Mouse (Mus musculus) neural tube, postnatal 0 days (tissue): ENCODE measurements around the gene Top3b. TPM values are rescaled to one million over a fixed set of nuclear protein-coding genes. Genes with fewer than 3 reads are reported as not detected.

Source experiments
- polyA plus RNA-seq: library from polyadenylated mRNA; unstranded; fragments of >200 nt; fragmentation: Nextera tagmentation; extraction: Ambion mirVana; gene quantifications from 2 replicates; pipeline ENCODE4 v1.2.1, GENCODE M21; 2015

Gene Top3b
- polyA plus RNA-seq, result 56.2 and 56.3 TPM in 2 replicates

DNA sequence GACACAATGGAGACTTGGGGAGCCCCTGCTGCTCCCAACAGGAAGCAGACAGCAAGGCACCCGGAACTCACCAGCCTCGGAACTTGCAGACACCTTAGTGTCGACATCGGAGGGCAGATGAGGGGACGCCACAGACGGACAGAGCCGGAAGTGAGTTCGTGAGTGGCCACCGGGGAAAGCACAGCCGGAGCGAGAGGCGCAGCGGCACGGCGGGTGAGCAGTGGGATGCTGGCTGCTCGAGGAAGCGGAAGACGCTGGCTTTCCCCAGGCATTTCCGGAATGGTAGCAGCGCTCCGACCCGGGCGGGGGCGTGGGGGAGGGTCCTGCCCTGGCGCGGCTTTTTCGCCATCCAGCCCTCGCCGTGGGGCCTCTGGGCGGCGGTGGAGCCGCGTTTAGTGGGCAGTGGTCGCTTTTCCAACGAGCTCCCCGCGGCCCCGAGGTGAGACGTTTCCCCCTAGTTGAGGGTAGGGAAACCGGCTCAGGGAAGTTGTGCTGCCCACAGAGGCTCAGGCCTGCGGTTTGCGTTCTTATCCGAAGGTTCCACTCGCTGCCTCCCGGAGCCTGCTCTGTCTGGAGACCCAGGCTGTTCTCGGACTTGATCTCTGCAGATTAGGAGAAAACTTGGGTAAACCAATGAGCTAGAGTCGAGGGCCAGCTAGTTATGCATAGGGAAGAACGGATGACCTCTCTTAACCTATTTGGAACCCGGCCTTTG, at the start of gene Top3b, which contains the start of gene Vpreb1:
Gene Top3b (plus strand): TSS at position 120 of the 715 bp plus-strand sequence.
Gene Vpreb1 (minus strand): TSS at position 227 of the 715 bp plus-strand sequence.

DNA sequence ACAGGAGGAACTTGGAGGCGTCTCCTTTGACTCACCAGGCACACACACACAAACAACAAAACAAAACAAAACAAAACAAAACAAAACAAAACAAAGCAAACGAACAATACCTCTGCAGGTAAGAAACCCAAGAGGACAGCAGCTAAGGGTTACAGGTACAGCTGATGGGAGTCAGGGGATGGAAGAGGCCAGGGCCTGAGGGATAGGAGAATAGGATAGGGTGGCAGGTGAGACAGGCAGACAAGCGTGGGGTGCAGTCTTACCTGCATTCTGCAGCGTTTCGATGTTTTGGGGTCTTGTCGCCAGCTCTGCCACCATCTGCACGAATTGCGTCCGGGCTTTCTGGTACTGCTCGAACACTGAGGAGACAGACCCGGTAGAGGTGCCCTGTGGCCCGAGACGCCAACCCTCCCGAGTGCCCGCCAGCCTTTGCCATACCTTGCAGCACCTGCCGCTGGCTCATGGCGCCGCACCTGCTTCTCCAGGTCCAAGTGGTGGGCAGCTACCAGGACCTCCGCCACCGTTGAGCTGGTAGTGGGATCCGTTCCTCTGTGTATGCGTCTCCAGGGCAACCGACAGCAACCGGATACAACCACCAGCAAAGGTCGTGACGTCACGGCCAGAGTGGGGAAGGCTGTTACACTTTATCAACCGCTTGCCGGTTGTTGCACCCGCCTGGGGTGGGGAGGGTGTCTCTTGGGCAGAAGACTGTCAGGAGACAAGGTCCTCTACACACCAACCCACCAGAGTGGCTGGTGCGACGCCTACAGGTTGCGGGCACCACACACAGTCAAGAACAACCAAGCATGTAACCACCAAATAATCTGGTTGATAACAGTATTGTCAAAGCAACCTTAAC, 41.5 kb upstream of the Top3b start, which contains the start of gene Spag6l:
Gene Spag6l (minus strand): TSS at position 700 of the 859 bp plus-strand sequence.

DNA sequence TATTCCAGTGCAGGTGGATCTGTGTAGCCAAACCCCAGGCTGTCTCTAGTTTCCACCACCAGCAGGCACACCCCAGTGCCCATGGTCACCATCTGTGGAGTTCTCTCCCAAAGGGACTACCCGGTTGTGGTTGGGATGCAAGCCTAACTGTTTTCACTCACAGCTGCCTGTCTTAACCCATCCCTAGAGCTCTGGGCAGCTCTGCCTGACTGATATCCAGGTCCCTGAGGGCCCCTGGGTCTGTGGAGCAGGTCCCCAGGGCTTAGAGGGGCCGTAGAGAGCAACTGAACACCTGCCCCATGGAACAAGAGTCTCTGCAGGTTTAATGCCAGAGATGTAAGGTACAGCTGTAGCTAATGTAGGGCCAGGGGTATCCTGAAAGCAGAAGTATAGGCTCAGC, 6.6 kb upstream of the Top3b start, which contains the start of gene Igll1:
Gene Igll1 (minus strand): TSS at position 8 of the 400 bp plus-strand sequence.

DNA sequence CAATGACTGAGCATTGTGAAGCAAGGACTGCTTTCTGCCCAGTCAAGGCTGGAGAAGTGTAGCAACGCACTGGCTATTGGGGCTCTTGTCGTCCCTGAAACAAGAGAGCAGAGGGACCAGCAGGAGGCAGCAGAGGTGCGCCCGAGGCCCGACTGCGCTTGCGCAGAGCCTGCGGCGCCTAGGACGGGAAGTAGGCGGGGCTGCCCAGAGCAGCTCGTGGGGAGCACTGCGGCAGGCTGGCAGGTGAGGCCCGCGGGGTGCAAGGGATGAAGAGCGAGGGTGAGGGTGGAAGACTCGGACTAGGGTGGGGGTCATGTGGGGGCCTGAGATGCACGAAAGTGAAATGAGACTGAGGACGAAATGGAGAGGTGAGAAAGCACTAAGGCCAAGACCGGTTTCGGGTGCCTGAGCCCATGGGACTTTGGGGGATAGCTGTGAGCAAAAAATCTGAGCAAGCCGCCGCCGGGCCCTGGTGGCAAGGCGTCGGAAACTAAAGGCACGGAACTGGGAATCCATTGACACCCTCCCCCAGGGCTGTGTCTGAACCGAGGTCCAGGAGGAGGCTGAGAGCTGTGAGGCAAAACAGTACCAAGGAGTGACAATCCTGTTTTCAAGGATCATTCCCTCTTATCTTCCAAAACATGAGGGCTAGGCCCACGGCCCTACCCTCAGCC, 26.0 kb downstream of the Top3b start, which contains the start of gene Ppm1f:
Gene Ppm1f (plus strand): TSS at position 88 of the 674 bp plus-strand sequence.

Other genes starting within 250 kb of the Top3b start
- gene Olfr19, start 194.3 kb upstream of the Top3b start, polyA plus RNA-seq, result not detected in 2 replicates
- gene Spag6l, start 41.3 kb upstream of the Top3b start, polyA plus RNA-seq, result 13.4 and 15.8 TPM in 2 replicates
- 0.36 TPM in 1 of 2 replicates, not detected in the other for gene Igll1, start 6.8 kb upstream of the Top3b start, polyA plus RNA-seq
- 0.52 and 0.58 TPM in 2 replicates for gene Vpreb1, start 107 bp downstream of the Top3b start, polyA plus RNA-seq
- 14.9 and 16.7 TPM in 2 replicates for gene Ppm1f, start 25.7 kb downstream of the Top3b start, polyA plus RNA-seq
- 194 and 219 TPM in 2 replicates for gene Mapk1, start 112.6 kb downstream of the Top3b start, polyA plus RNA-seq
- 45.9 and 60.6 TPM in 2 replicates for gene Ypel1, start 199.0 kb downstream of the Top3b start, polyA plus RNA-seq
- 97.5 and 103 TPM in 2 replicates for gene Ppil2, start 240.5 kb downstream of the Top3b start, polyA plus RNA-seq